Mouse (Mus musculus) embryo, embryonic 10.5 days (tissue): ENCODE data around the gene Hk2.
"Not testable (repeated sequence)": the region's sequence is repeated elsewhere in the genome, so short reads cannot be mapped to it uniquely, and the experiment has no call there.

ENCODE experiments used
- DNase-seq: peaks from one replicate; pipeline ENCODE4 v3.0.0-alpha.2; 2015; ENCODE audit warnings: low spot score

Gene Hk2

DNA sequence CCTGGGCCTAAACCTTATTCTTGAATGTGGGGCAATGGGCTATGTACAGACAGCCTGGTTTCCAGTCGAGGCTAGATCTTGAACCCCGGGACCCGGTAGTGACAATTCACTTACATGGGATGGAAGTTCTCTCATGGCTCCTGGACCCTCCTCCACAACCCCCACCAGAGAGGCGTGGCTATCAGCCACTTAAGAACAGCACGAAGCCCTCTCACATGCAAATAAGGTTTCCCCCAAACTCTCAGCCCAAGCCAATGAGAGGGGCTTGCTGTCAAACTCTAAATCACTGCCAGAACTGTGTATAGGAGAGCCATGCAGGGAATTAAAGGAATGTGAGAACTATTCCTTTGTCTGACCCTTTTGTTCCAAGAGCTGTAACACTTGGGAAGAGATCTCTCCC lies 85.7 kb downstream of the Hk2 start:
- not testable (repeated sequence) for DNase-seq

DNA sequence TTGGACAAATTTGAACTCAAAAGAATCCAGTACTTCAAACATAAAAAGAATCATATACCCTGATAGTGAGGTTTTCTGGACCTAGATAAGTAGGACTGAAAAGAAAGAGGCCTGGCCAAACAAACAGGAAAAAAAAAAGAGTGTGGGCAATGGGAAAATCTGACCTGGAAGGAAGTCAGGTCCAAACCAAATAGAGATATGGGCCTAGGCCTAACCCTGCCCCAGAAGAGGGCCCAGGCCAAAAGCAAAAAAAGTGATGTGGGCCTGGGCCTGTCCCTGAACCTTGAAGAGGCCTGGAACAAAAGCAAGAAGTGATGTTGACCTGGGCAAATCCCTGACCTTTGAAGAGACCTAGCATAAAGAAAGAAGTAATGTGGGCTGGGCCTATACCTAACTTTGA lies 90.1 kb downstream of the Hk2 start:
- no peak for DNase-seq

GRCm38 (mm10) chr6:82679286-82679685 lies 95.0 kb downstream of the Hk2 start:
- not testable (repeated sequence) for DNase-seq

DNA sequence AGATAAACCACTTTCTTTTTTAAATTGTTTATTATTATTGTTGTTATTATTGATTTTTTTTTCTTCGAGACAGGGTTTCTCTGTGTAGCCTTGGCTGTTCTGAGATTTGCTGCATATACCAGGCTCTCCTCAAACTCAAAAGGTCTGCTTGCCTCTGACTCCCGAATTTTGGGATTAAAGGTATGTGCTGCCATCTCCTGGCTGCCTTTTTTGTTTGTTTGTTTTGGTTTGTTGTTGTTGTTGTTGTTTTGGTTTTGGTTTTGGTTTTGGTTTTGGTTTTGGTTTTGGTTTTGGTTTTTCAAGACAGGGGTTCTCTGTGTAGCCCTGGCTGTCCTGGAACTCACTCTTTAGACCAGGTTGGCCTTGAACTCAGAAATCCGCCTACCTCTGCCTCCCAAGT lies 96.6 kb downstream of the Hk2 start:
- DNase-seq: not testable (repeated sequence)
